Mouse (Mus musculus) brain, embryonic 14.5 days (tissue): ENCODE results near the gene Zbtb25.

Experiments used
- CTCF ChIP-seq: fragments of 200-500 bp; IDR thresholded peaks from 2 replicates; pipeline ENCODE4 v1.5.1; 2012; ENCODE audit warnings: inconsistent platforms, mild to moderate bottlenecking, moderate library complexity, borderline replicate concordance; ENCODE audit not compliant: insufficient read depth, insufficient read length; ENCODE audit errors: extremely low read depth
- POLR2A ChIP-seq: fragments of 200-500 bp; IDR thresholded peaks from 2 replicates; pipeline ENCODE4 v1.6.1; 2012; ENCODE audit warnings: mild to moderate bottlenecking, inconsistent platforms, borderline replicate concordance; ENCODE audit not compliant: poor library complexity, insufficient read depth, insufficient read length, severe bottlenecking; ENCODE audit errors: extremely low read depth

DNA sequence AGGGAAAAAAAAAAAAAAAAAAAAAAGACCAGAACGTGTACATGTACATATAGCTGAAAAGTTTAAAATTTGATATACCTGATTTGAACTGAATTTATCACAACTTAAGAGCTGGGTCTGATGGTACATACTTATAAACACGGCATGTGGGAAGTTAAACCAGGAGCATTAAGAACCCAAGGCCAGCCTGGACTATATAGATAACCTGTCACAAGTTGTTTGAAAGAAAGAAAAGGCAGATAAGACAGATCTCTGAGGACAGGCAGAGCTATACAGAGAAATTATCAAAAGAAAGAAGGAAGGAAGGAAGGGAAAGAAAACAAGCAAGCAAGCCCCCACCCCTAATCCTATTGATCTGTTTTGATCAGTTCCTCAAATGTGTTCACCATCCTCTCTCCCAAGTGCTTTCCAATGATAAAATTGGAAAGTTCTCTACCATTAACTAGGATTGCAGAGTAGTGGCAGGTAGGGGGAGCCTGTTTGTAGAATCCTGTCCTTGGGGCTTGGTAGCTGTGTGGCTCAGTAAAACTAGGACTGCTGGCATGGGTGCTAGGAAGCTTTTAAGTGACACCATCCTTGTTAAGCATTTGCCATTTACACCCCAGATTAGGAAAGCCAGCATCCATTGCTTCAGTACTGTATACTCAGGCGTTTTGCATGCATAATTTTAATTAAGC lies 22.3 kb upstream of the Zbtb25 start:
- TF ChIP-seq CTCF (no peak), POLR2A (no peak)
